Mouse (Mus musculus): Measurements from ENCODE around the gene Nsmce3.

GRCm38 (mm10) chr7:64850791-64851190, 22.0 kb downstream of the Nsmce3 start:
- TF ChIP-seq TAL1 (IDR thresholded peaks at IDR 0.05; ENCODE audit: low read length) (no peak), GATA1 (IDR thresholded peaks at IDR 0.05; ENCODE audit: low read length) (no peak)
